Mouse (Mus musculus): Measurements from ENCODE around the gene Patj. TPM values are rescaled to one million over a fixed set of nuclear protein-coding genes. Genes with fewer than 3 reads are reported as not detected.

The Patj gene
- total and polyA plus RNA-seq, 2 experiments from 2014 or later, result 11.6 to 24.6 TPM

DNA sequence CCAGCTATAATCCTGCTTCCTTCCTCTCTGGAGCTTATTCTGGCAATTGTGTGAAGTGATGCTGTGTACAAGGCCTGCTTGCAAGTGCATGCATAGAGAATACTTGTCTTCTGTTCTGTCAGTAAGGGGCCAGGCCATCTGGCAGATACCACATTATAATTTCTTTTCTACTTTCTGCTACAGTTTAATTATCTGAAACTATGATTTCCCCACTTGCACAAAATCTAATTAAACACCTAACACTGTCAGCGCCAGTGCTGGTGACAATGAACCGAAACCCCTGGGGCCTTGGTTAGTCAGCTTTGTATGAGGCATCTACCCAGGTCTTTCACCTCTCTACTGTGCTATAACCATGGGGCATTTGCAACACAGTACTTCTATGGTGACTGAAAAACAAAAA is 160.1 kb downstream of the Patj start:
- Histone ChIP-seq H3K27ac (no peak overlapping the region), H3K9ac (replicated peaks; ENCODE audit: low read length) (no peak overlapping the region), H3K27me3 (ENCODE audit: insufficient read depth, low read length) (no peaks in the 10 kb centered on the region), H3K9me3 (ENCODE audit: low read length) (no peaks in the 10 kb centered on the region), H3K36me3 (ENCODE audit: insufficient read depth, low read length) (no peaks in the 10 kb centered on the region), H3K4me2 (ENCODE audit: low read depth, low read length) (no peak overlapping the region), H3K4me1 (ENCODE audit: insufficient read depth, low read length) (no peaks in the 10 kb centered on the region), H3K4me3 (ENCODE audit: low read length) (no peak overlapping the region)
- no peak for TF ChIP-seq CTCF (IDR thresholded peaks at IDR 0.05; ENCODE audit: low read depth)
- 57% methylated on average over 2 of the region's 2 CpGs for WGBS
- DNase-seq (ENCODE audit: low spot score) (peak; percentile 43), ATAC-seq (peak; percentile 50; the same call in 1 of the 2 replicates)

DNA sequence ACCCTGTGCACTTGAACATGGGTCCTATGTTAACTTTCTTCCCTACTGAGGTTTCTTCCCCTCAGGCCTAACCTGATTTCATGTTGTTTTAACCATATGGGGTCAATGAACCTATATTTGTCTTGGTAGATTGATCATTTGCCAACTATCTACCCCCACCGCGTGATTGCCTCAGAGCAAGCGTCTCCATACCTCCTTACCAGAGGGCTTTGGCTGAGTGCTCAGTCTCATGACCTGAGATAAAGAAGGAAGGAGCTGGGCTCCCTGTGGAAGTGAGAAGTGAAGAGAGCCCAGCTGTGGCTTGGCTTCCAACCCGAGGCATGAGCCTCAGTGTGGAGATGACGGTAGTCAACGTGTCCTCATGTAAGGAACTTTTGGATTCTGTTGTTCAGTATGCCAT is 160.9 kb downstream of the Patj start:
- TF ChIP-seq CTCF (IDR thresholded peaks at IDR 0.05; ENCODE audit: low read depth), result no peak
- WGBS, result 83% methylated on average over 6 of the region's 6 CpGs
- Histone ChIP-seq H3K36me3 (ENCODE audit: insufficient read depth, low read length) (no peaks in the 10 kb centered on the region), H3K27me3 (ENCODE audit: insufficient read depth, low read length) (no peaks in the 10 kb centered on the region), H3K4me1 (ENCODE audit: insufficient read depth, low read length) (no peaks in the 10 kb centered on the region), H3K9ac (replicated peaks; ENCODE audit: low read length) (no peak overlapping the region), H3K27ac (no peak overlapping the region), H3K4me2 (ENCODE audit: low read depth, low read length) (no peak overlapping the region), H3K4me3 (ENCODE audit: low read length) (no peak overlapping the region), H3K9me3 (ENCODE audit: low read length) (no peaks in the 10 kb centered on the region)
- no peak for ATAC-seq
- no peak for DNase-seq (ENCODE audit: low spot score)

DNA sequence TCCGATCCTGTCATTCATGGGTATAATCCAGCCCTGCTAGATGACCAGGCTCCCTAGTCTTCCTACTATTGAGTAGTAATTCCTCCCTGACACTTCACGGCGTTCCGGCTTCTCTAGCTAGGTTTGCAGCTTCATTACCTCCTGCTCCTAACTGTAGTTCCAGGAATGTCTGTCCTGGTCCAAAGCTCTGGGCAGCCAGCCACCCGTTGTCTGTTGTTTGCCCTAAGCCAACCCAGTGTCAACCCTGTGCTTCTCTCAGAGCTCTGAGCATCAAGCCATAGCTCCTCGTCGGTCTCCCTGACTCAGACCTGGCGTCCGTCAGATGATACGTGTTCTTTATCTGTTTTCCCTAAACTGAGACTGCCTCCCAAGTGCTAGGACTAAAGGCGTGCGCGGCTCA is 161.6 kb downstream of the Patj start:
- H3K27me3 ChIP-seq (ENCODE audit: insufficient read depth, low read length), result no peaks in the 10 kb centered on the region
- H3K36me3 ChIP-seq (ENCODE audit: insufficient read depth, low read length), result no peaks in the 10 kb centered on the region
- H3K4me1 ChIP-seq (ENCODE audit: insufficient read depth, low read length), result no peaks in the 10 kb centered on the region
- no peak overlapping the region for H3K9ac ChIP-seq (replicated peaks; ENCODE audit: low read length)
- ATAC-seq (peak; percentile 11; the same call in 1 of the 2 replicates), DNase-seq (ENCODE audit: low spot score) (peak; percentile 32)
- H3K4me3 ChIP-seq (ENCODE audit: low read length), result no peak overlapping the region
- no peak for TF ChIP-seq CTCF (IDR thresholded peaks at IDR 0.05; ENCODE audit: low read depth)
- WGBS, result 72% methylated on average over 13 of the region's 13 CpGs
- H3K9me3 ChIP-seq (ENCODE audit: low read length), result no peaks in the 10 kb centered on the region
- no peak overlapping the region for H3K4me2 ChIP-seq (ENCODE audit: low read depth, low read length)
- H3K27ac ChIP-seq, result no peak overlapping the region

DNA sequence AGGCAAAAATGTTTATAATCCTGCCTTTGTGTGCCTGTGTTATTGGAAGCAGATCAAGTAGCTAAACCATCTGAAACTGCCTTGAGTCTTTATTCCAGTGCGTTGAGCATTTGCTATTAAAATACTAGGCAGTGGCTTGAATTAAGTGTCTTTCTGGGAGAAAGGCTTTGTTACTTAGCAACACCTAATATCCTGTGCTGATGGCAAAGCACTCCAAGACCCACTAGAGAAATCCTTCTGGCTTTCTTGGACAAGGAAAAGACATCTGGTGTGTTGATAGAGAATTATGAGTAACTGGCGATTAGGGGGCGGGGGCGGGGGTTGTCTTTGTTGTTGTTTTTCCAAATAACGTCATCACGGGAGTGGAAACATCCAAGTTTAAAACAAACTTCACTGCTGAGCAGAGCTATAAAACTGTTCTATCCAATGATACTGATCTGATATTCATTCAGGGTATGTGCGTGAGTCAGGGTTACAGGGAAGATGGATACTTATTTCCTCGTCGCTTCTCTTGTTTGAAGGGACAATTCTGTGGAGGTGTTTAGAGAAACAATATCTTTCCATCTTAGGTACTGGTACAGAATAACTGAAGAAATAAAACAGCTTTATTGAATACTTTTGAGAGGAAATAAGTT is 164.7 kb downstream of the Patj start:
- Histone ChIP-seq H3K27me3 (ENCODE audit: insufficient read depth, low read length) (no peaks in the 10 kb centered on the region), H3K4me3 (ENCODE audit: low read length) (no peak overlapping the region), H3K36me3 (ENCODE audit: insufficient read depth, low read length) (no peaks in the 10 kb centered on the region), H3K9me3 (ENCODE audit: low read length) (no peaks in the 10 kb centered on the region), H3K4me2 (ENCODE audit: low read depth, low read length) (no peak overlapping the region), H3K4me1 (ENCODE audit: insufficient read depth, low read length) (0 out of 2 replicates have a peak, but pooled peaks cover 7% of the 10 kb centered on the region), H3K9ac (replicated peaks; ENCODE audit: low read length) (no peak overlapping the region), H3K27ac (peak overlapping the region; percentile 58)
- peak; percentile 64 for DNase-seq (ENCODE audit: low spot score)
- 38% methylated on average over 9 of the region's 9 CpGs for WGBS
- TF ChIP-seq CTCF (IDR thresholded peaks at IDR 0.05; ENCODE audit: low read depth), result no peak
- peak; percentile 70 for ATAC-seq

DNA sequence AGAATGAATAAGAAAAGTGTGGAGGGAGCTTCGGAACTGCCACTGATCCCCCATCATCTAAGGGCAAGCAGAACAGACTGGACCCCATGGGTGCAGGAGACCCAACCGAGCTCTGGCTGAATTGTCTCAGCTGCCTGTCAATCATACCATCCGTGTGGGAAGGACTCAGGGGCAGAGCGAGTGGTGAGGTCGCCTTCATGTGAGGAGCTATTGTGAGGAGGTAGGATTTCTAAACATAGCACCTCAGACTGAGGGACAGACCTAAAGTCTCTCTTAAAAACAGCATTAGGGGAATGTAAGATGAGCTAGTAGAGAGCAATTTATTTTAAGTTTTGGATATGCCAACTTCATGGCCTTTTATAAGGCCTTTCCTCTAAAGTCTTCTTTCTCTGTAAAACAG is 167.5 kb downstream of the Patj start:
- no peak for ATAC-seq
- no peak for DNase-seq (ENCODE audit: low spot score)
- Histone ChIP-seq H3K36me3 (ENCODE audit: insufficient read depth, low read length) (no peaks in the 10 kb centered on the region), H3K9ac (replicated peaks; ENCODE audit: low read length) (no peak overlapping the region), H3K4me2 (ENCODE audit: low read depth, low read length) (no peak overlapping the region), H3K27ac (no peak overlapping the region; the same call in 1 of the 2 replicates), H3K4me1 (ENCODE audit: insufficient read depth, low read length) (0 out of 2 replicates have a peak, but pooled peaks cover 7% of the 10 kb centered on the region), H3K27me3 (ENCODE audit: insufficient read depth, low read length) (no peaks in the 10 kb centered on the region), H3K9me3 (ENCODE audit: low read length) (no peaks in the 10 kb centered on the region), H3K4me3 (ENCODE audit: low read length) (no peak overlapping the region)
- TF ChIP-seq CTCF (IDR thresholded peaks at IDR 0.05; ENCODE audit: low read depth), result no peak
- 46% methylated on average over 5 of the region's 5 CpGs for WGBS

DNA sequence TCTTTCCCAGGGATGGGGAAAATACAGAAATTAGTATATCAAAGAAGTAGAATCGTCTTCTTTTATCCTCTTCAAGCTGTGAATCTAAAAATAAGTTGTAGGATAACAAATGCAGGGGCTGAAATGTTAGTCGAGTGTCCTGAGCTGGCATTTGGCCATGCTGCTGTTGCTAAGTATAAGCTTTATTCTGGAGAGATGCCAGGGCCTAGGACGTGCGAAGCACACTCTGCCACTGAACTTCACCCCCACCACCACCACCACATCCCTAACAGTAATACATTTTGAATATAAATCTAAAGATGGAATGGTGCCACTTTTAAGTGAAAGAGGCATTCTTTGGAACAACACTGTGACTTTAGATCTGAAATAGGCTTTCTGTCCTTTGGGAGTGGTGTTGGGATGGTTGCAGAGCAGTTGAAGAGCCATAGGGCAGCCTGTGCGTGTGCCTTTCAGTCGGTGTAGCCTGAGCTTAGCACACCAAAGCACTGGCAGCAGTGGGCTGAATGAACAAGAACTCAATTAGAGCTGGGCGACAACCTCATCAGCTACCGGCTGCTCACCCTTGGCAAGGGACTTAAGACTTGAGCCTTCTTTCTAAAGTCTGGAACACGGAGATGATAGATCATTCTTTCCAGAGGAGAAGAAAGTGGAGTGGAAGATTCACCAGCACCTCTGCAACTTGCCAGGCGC is 168.1 kb downstream of the Patj start:
- Histone ChIP-seq H3K9ac (replicated peaks; ENCODE audit: low read length) (no peak overlapping the region), H3K9me3 (ENCODE audit: low read length) (no peaks in the 10 kb centered on the region), H3K4me2 (ENCODE audit: low read depth, low read length) (no peak overlapping the region), H3K4me3 (ENCODE audit: low read length) (no peak overlapping the region), H3K4me1 (ENCODE audit: insufficient read depth, low read length) (0 out of 2 replicates have a peak, but pooled peaks cover 7% of the 10 kb centered on the region), H3K27me3 (ENCODE audit: insufficient read depth, low read length) (no peaks in the 10 kb centered on the region), H3K36me3 (ENCODE audit: insufficient read depth, low read length) (no peaks in the 10 kb centered on the region), H3K27ac (peak overlapping the region; percentile 20; the same call in 1 of the 2 replicates)
- WGBS, result 40% methylated on average over 10 of the region's 10 CpGs
- DNase-seq (ENCODE audit: low spot score) (peak; percentile 68), ATAC-seq (peak; percentile 59; the same call in 1 of the 2 replicates)
- TF ChIP-seq CTCF (IDR thresholded peaks at IDR 0.05; ENCODE audit: low read depth), result no peak

All from hindbrain, postnatal 0 days (tissue).